Mouse (Mus musculus) heart, embryonic 15.5 days (tissue): ENCODE results near the gene Tpsab1. TPM values are rescaled to one million over a fixed set of nuclear protein-coding genes. Genes with fewer than 3 reads are reported as not detected.

Experiments
- ATAC-seq: fragments of 200-750 bp; cut with Nextera tagmentation; replicated peaks from 2 replicates; pipeline ENCODE4 v1.8.0; 2017; ENCODE audit warnings: low read depth, moderate TSS enrichment; ENCODE audit not compliant: insufficient number of reproducible peaks, insufficient read depth, low FRiP score
- H3K27ac ChIP-seq: fragments of 300-500 bp; sonication (generic); 2 replicates; pipeline ENCODE4 v1.5.1; 2015; ENCODE audit warnings: mild to moderate bottlenecking, inconsistent platforms
- H3K27me3 ChIP-seq: fragments of 300-500 bp; sonication (generic); 2 replicates; pipeline ENCODE4 v1.6.1; 2015; ENCODE audit warnings: inconsistent platforms
- H3K36me3 ChIP-seq: fragments of 300-500 bp; sonication (generic); 2 replicates; pipeline ENCODE4 v1.6.1; 2015; ENCODE audit warnings: mild to moderate bottlenecking, inconsistent platforms
- H3K4me1 ChIP-seq: fragments of 300-500 bp; sonication (generic); replicated peaks from 2 replicates; pipeline ENCODE4 v1.6.1; 2015; ENCODE audit warnings: inconsistent platforms
- H3K4me2 ChIP-seq: fragments of 300-500 bp; sonication (generic); 2 replicates; pipeline ENCODE4 v1.6.1; 2015; ENCODE audit warnings: inconsistent platforms, mild to moderate bottlenecking, moderate library complexity
- H3K4me3 ChIP-seq: fragments of 300-500 bp; sonication (generic); 2 replicates; pipeline ENCODE4 v1.5.1; 2015; ENCODE audit warnings: mild to moderate bottlenecking, inconsistent platforms
- H3K9ac ChIP-seq: fragments of 300-500 bp; sonication (generic); 2 replicates; pipeline ENCODE4 v1.6.1; 2015; ENCODE audit warnings: mild to moderate bottlenecking, inconsistent platforms
- H3K9me3 ChIP-seq: fragments of 300-500 bp; sonication (generic); replicated peaks from 2 replicates; pipeline ENCODE4 v1.6.1; 2016; ENCODE audit warnings: inconsistent platforms
- WGBS: fragments of 180-500 bp; shearing (Covaris S2); methylation state at CpG from one replicate; pipeline ENCODE4 v1.1.7; 2015; ENCODE audit warnings: mixed read lengths; 5-methylcytosine and 5-hydroxymethylcytosine counted together
- polyA plus RNA-seq: library from polyadenylated mRNA; unstranded; fragments of >200 nt; fragmentation: Nextera tagmentation; extraction: Ambion mirVana; gene quantifications from 2 replicates; pipeline ENCODE4 v1.2.1, GENCODE M21; 2015

The Tpsab1 gene
- 0.20 and 0.29 TPM in 2 replicates for polyA plus RNA-seq

DNA sequence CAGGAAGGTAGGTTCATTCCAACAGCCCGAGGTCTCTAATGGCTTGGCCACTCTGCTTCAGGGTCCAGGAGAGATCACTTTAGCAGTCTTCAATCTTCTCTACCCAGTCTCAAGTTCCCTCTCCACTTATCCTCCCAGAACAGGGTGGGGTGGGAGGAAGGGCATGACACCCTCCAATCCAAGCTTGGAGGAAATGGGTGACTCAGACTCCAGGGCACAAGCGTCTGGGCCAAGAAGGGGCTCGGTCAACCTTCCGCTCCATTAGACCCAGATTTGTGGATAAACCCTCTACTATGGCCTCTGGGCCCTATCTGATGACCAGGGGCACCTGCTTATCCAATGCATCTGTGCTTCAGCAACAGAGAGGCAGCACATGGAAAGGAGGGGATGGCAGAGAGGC, at the start of gene Tpsab1:
Gene Tpsab1, minus strand, starts transcription at position 101 of the 400 bp plus-strand sequence.
- Histone ChIP-seq H3K27me3 (peaks cover 4% of the 10 kb centered on the region; the same call in 1 of the 2 replicates), H3K4me1 (no peaks in the 10 kb centered on the region), H3K9me3 (no peaks in the 10 kb centered on the region), H3K4me2 (no peak within 1 kb of the TSS), H3K36me3 (no peaks in the 10 kb centered on the region), H3K27ac (no peak within 1 kb of the TSS), H3K9ac (no peak within 1 kb of the TSS), H3K4me3 (no peak within 1 kb of the TSS)
- WGBS: 82% methylated on average over 4 of the region's 4 CpGs
- ATAC-seq: no peak

DNA sequence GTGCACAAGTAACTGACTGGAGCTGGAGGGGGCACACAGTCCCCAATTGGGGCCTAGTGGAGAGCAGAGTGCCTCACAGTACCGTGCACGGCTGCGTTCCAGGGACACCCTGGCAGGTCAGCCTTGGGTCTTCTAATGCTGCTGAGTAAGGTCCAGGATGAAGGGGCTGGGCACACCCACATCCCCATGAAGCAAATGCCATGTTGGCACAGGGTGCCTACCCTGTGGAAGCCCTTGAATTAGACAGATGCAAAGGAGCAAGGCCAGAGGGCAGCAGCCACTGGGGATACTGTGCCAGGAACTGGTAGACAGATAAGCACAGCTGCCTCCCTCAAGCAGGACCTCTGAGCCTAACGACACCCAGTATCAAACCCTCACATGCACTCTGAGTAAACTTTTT, 49.2 kb upstream of the Tpsab1 start:
- no peak overlapping the region for H3K9ac ChIP-seq
- H3K9me3 ChIP-seq: no peaks in the 10 kb centered on the region
- no peak overlapping the region for H3K4me3 ChIP-seq
- H3K4me1 ChIP-seq: peaks cover 7% of the 10 kb centered on the region
- peaks cover 9% of the 10 kb centered on the region; the same call in 1 of the 2 replicates for H3K36me3 ChIP-seq
- H3K27me3 ChIP-seq: no peaks in the 10 kb centered on the region
- H3K4me2 ChIP-seq: no peak overlapping the region
- ATAC-seq: no peak
- H3K27ac ChIP-seq: no peak overlapping the region
- 80% methylated on average over 4 of the region's 4 CpGs for WGBS

DNA sequence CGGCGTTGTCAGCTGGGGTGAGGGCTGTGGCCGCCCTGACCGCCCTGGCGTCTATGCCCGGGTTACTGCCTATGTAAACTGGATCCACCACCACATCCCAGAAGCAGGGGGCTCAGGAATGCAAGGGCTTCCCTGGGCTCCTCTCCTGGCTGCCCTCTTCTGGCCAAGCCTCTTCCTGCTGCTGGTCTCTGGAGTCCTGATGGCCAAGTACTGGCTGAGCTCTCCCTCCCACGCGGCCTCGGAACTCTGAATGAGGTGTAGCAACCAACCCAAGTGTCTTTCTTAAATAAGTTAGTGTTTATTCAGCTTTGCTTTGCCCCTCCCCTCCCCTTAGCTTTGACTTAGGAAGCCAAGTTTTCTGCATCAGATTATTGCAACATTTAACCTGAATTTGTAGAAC, 28.6 kb upstream of the Tpsab1 start:
- 0 out of 2 replicates have a peak, but pooled peaks cover 3% of the 10 kb centered on the region for H3K4me1 ChIP-seq
- H3K9ac ChIP-seq: no peak overlapping the region
- peaks cover 8% of the 10 kb centered on the region; the same call in 1 of the 2 replicates for H3K36me3 ChIP-seq
- no peak overlapping the region for H3K4me3 ChIP-seq
- no peaks in the 10 kb centered on the region; the same call in 1 of the 2 replicates for H3K27me3 ChIP-seq
- no peak overlapping the region for H3K27ac ChIP-seq
- no peak for ATAC-seq
- no peaks in the 10 kb centered on the region for H3K9me3 ChIP-seq
- no peak overlapping the region for H3K4me2 ChIP-seq
- 42% methylated on average over 9 of the region's 9 CpGs for WGBS

- WGBS: 70% methylated on average over 8 of the region's 8 CpGs
- H3K27me3 ChIP-seq: peaks cover 3% of the 10 kb centered on the region; the same call in 1 of the 2 replicates
Observed at GRCm38 (mm10) chr17:25372491-25372890, 27.1 kb upstream of the Tpsab1 start.

DNA sequence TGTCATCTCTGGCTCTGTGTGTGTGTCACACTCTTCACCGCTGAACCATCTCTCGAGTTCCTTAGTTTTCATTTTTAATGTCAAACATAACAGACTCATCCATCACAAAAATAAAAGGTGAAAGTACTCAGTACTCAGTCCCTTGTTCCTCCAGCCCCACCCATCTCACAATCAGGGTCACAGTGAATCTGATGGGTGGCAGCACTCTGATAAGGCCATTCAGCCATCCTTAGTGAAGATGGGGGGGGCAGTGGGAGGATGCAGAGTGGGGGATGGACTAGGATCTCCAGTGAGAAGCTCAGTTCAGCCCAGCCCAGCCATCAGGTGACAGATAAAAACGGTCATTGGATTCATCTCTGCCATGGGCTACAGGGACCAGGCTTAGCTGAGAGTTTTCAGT, 23.6 kb upstream of the Tpsab1 start, which contains the start of gene Tpsg1:
Gene Tpsg1, plus strand, starts transcription at position 301 of the 400 bp plus-strand sequence.
- Histone ChIP-seq H3K4me3 (no peak within 1 kb of the TSS), H3K4me2 (no peak within 1 kb of the TSS), H3K27me3 (peaks cover 6% of the 10 kb centered on the region), H3K9me3 (no peaks in the 10 kb centered on the region), H3K4me1 (0 out of 2 replicates have a peak, but pooled peaks cover 3% of the 10 kb centered on the region), H3K9ac (no peak within 1 kb of the TSS), H3K27ac (no peak within 1 kb of the TSS), H3K36me3 (no peaks in the 10 kb centered on the region)
- no peak for ATAC-seq
- WGBS: 67% methylated on average over 3 of the region's 3 CpGs

More at GRCm38 (mm10) chr17:25372491-25372890, 27.1 kb upstream of the Tpsab1 start:
- ATAC-seq: no peak
- Histone ChIP-seq H3K9ac (no peak overlapping the region), H3K4me1 (0 out of 2 replicates have a peak, but pooled peaks cover 3% of the 10 kb centered on the region), H3K4me2 (no peak overlapping the region), H3K9me3 (no peaks in the 10 kb centered on the region), H3K27ac (no peak overlapping the region), H3K36me3 (peaks cover 8% of the 10 kb centered on the region; the same call in 1 of the 2 replicates), H3K4me3 (no peak overlapping the region)

DNA sequence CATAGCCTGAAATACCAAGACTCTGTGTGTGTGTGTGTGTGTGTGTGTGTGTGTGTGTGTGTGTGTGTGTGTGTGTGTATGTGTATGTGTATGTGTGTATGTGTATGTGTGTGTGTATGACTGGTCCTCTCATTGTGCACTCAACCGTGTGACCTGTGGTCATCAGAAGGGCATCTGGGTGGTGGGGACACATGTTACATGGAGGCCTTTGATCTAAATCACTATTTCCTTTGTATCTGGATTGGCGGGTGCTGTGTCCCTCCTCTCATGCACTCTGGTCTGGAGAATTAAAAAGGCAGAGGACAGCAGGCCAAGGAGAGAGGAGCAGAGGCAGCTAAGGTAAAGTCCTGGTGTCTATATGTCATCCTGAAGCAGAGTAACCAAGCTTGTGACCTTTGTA, 20.6 kb upstream of the Tpsab1 start, which contains the start of gene Tpsb2:
Gene Tpsb2, plus strand, starts transcription at position 301 of the 400 bp plus-strand sequence.
- Histone ChIP-seq H3K36me3 (no peaks in the 10 kb centered on the region), H3K9ac (no peak within 1 kb of the TSS), H3K27ac (no peak within 1 kb of the TSS), H3K9me3 (no peaks in the 10 kb centered on the region), H3K4me3 (no peak within 1 kb of the TSS), H3K4me2 (no peak within 1 kb of the TSS), H3K27me3 (peaks cover 6% of the 10 kb centered on the region), H3K4me1 (no peaks in the 10 kb centered on the region)
- 65% methylated on average over 2 of the region's 2 CpGs for WGBS
- ATAC-seq: no peak

DNA sequence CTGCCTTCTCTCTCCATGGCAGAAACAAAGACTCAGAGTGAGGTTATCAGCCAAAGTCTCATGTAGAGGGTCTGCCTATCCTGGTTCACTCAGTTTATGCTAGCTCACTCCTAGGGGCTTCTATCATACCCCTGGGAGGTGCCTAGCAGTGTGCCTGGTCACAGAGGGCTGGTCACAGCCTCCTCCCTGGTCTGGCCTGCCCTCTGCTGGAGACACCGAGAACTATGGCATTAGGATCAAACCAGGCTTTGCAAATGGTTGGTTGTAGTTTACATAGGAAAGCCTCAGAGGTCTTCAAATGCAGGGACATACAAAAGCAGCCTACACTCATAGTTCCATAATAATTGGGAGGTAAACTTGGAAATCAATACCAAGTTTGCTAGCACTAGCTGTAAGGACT, 18.4 kb upstream of the Tpsab1 start:
- WGBS: 3% methylated on average over 1 of the region's 1 CpGs
- no peak for ATAC-seq

GRCm38 (mm10) chr17:25361291-25361690, 15.9 kb upstream of the Tpsab1 start:
- Histone ChIP-seq H3K27me3 (peaks cover 6% of the 10 kb centered on the region; the same call in 1 of the 2 replicates), H3K4me1 (no peaks in the 10 kb centered on the region)
- WGBS: 59% methylated on average over 2 of the region's 2 CpGs

More for the DNA sequence above, 18.4 kb upstream of the Tpsab1 start:
- Histone ChIP-seq H3K9me3 (no peaks in the 10 kb centered on the region), H3K4me3 (no peak overlapping the region), H3K36me3 (no peaks in the 10 kb centered on the region), H3K4me1 (no peaks in the 10 kb centered on the region), H3K27me3 (peaks cover 9% of the 10 kb centered on the region; the same call in 1 of the 2 replicates), H3K4me2 (no peak overlapping the region), H3K9ac (no peak overlapping the region), H3K27ac (no peak overlapping the region)

DNA sequence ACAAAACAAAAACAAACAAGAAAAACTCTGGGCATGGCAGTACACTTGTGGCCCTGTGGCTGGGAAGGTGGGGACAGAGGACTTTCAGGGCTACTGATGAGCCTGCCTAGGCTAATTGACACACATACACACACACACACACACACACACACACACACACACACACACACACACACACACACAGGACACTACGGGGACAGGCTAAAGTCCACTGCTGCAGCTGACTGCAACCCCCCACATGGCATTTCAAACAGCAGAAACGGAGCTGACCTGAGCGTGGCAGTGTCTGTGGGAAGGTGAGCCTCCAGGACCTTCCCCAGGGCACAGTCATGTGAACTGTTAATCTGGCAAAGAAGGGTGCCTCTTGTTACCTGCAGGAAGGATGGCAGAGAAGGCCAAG, 3.9 kb downstream of the Tpsab1 start:
- Histone ChIP-seq H3K27me3 (no peaks in the 10 kb centered on the region), H3K27ac (no peak overlapping the region), H3K4me3 (no peak overlapping the region), H3K4me1 (no peaks in the 10 kb centered on the region), H3K9ac (no peak overlapping the region), H3K9me3 (no peaks in the 10 kb centered on the region), H3K36me3 (no peaks in the 10 kb centered on the region), H3K4me2 (no peak overlapping the region)
- WGBS: 53% methylated on average over 3 of the region's 3 CpGs
- no peak for ATAC-seq

More at GRCm38 (mm10) chr17:25361291-25361690, 15.9 kb upstream of the Tpsab1 start:
- Histone ChIP-seq H3K27ac (no peak overlapping the region), H3K9ac (no peak overlapping the region), H3K4me3 (no peak overlapping the region), H3K36me3 (no peaks in the 10 kb centered on the region), H3K4me2 (no peak overlapping the region), H3K9me3 (no peaks in the 10 kb centered on the region)
- ATAC-seq: no peak

DNA sequence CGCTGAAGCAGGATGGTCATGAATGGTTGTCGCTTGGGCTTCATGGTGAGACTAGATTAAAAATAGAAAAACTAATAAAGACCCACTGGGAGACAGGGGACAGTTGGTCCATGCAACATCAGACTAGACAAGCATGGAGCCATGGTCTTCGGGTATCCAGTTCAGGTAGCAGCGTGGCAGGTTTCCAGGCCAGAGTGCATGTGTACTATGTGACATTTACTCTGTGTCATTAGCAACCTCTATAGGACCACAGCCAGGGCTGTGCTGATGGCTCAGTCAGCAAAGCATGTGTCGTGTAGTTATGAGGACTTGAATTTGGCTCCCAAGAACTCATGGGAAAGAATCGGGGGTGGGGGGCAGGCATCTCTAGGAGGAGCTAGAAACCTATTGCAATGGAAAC, 5.4 kb downstream of the Tpsab1 start:
- WGBS: 82% methylated on average over 6 of the region's 6 CpGs
- H3K36me3 ChIP-seq: no peaks in the 10 kb centered on the region
- no peak for ATAC-seq

GRCm38 (mm10) chr17:25338218-25338617, 7.1 kb downstream of the Tpsab1 start:
- Histone ChIP-seq H3K9me3 (no peaks in the 10 kb centered on the region), H3K4me1 (no peaks in the 10 kb centered on the region), H3K4me3 (no peak overlapping the region), H3K27ac (no peak overlapping the region), H3K27me3 (peaks cover 16% of the 10 kb centered on the region), H3K36me3 (no peaks in the 10 kb centered on the region), H3K9ac (no peak overlapping the region), H3K4me2 (no peak overlapping the region)
- ATAC-seq: no peak
- 82% methylated on average over 4 of the region's 4 CpGs for WGBS

More for the DNA sequence above, 5.4 kb downstream of the Tpsab1 start:
- Histone ChIP-seq H3K4me2 (no peak overlapping the region), H3K4me1 (no peaks in the 10 kb centered on the region), H3K9ac (no peak overlapping the region), H3K27ac (no peak overlapping the region), H3K9me3 (no peaks in the 10 kb centered on the region), H3K4me3 (no peak overlapping the region), H3K27me3 (no peaks in the 10 kb centered on the region; the same call in 1 of the 2 replicates)

DNA sequence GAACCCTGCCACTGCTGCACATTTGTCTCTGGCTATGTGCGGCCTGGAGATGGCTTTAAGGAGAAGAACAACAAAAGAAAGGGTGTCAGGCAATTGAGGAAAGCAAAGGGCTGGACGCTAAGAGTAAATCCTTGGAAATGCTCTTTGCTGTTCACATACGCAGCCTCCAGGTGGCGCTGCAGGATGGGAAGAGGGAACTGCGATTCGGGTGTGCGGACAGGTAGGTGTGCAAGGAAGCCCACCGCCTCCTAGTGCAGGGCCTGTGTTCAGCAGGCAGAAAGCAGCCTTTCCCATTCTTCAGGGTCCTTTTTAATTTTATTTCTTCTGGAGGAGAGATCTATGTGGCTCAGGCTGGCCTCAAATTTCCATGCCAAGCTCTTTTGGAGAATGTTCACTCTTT, 11.4 kb downstream of the Tpsab1 start:
- Histone ChIP-seq H3K36me3 (no peaks in the 10 kb centered on the region), H3K9me3 (no peaks in the 10 kb centered on the region), H3K27me3 (peaks cover 49% of the 10 kb centered on the region), H3K27ac (no peak overlapping the region), H3K4me2 (no peak overlapping the region), H3K4me3 (no peak overlapping the region), H3K4me1 (no peaks in the 10 kb centered on the region), H3K9ac (no peak overlapping the region)
- 2% methylated on average over 8 of the region's 8 CpGs for WGBS
- no peak for ATAC-seq
